Mouse (Mus musculus) spleen, postnatal 10 days (tissue): Measurements from ENCODE around the gene Gm10318.

ENCODE experiments used
- DNase-seq, 2 experiments: peaks; one replicate each; pipeline ENCODE4 v3.0.0; 2021 to 2022; ENCODE audit warnings: low spot score in 2 of 2

Gene Gm10318

DNA sequence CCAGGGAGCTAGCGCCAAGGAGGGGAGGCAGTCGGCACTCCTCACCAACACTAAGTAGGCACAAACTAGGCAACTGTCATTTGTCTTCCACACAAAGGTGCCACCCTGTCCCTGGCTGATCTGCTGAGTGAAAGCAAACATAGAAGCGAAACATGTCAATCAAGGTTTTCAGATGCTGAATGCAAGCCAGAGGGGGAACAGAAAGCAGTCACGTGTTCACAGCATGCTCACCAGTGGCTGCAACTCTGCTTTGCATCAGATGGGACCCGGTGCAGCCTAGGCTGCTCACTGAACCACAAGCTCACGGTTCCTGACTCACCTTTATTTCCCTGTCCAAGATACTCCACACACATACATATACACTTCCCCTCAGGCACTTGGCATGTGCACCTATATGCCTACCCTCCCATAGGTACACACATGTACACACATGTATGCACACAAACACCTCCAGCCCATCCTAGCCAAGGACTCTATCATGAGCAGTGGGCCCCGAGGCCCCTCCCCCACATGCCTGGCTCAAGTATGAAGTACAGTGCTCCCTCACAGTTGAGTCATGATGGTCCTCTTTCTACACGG, 38.4 kb downstream of the Gm10318 start:
- DNase-seq = no peak

DNA sequence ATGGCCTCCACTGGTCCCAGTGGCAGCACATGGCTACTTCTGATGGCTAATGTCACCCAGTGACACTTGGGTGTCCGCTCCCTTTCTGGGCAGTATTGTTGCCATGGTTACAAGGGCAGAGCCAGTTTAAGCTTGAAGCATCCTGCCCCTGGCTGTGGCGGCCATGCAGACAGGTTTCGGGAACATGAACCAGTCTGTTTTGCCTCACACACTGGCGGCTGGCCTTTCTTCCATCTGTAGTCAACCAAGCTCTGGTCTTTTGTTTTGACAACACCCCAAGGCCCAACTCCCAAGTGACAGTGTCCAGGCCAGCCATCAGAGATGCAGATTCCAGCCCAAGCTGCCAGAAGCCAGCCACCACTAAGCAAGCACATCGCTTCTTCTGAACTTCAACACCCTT, 42.9 kb downstream of the Gm10318 start:
- no peak for DNase-seq

GRCm38 (mm10) chr10:77900126-77900525, 47.5 kb downstream of the Gm10318 start:
- DNase-seq = no peak

DNA sequence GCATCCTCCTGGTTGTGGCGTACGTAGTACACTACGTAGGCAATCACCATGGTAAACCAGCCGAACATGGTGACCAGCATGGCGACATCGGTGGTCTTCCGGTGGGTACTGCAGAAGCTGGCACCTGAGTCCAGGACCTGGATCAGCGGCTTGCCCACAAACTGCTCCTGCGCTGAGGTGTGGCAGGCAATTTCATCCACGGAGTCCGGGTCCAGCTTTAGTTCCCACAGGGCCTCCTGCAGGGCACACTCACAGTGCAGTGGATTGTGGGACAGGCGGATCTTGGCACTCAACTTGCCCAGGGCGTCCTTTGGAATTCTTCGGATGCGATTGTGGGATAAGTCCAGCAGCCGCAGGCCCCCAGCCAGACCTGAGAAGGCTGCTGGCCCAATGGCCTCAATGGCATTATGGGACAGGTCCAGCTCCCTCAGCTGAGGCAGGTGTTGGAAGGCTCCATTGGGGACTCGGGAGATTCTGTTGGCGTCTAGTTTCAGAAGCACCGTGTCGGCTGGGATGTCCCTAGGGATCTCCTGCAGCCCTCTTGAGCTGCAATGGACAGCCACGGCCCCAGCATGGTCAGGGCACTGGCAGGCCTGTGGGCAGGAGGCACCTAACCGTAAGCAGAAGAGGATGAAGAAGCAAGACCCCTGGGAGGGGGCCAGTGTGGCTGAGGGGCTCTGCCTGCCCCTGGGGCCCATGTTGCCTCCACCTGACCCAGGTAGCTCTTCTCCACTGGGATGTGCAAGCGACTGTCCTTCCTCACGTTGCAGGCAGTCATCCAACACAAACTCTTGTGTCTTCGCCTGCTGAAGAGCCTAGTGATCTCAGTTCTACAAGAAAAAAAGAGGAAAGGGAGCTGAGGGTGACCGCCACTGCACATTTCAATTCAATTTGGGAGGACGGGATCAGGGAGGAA, 48.5 kb downstream of the Gm10318 start:
- no peak for DNase-seq

GRCm38 (mm10) chr10:77901871-77902210, 49.2 kb downstream of the Gm10318 start:
- DNase-seq = no peak

DNA sequence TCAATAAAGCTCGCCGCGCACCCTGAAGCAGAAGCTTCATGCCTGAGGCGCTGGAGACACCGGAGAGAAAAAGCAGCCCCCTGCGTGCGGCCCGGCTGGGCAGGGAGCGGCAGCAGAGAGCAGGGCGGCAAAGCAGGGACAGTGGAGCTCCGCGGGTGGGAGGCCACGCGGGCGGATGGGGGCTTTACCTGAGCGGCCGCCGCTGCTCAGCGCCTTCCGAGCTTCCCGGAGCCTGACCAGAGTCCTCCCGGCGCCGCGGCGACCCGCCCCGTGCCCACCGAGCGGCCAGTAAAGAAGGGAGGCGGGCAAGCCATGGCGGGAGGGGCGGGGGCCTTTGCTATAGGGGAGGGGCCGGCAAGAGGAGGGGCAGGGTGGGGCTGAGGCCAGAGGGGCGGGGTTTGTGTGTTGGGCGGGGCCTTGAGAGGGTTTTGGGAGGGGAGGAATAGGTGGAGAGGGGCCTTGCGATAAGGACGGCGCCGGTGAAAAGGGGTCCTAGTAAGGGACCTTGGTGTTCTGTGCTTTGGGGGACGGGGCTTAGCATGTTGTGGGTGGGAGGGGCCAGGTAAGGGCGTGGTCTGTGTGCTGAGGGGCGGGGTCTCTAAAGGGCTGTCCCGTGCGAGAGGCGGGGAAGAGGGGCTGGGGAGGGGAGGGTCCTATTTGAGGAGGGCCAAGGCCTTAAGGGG, 49.7 kb downstream of the Gm10318 start, which contains the start of gene Lrrc3:
Lrrc3 (minus strand) TSS at position 326 of the 683 bp plus-strand sequence.
- peak in 1 of 2 experiments; percentile 49 for DNase-seq

DNA sequence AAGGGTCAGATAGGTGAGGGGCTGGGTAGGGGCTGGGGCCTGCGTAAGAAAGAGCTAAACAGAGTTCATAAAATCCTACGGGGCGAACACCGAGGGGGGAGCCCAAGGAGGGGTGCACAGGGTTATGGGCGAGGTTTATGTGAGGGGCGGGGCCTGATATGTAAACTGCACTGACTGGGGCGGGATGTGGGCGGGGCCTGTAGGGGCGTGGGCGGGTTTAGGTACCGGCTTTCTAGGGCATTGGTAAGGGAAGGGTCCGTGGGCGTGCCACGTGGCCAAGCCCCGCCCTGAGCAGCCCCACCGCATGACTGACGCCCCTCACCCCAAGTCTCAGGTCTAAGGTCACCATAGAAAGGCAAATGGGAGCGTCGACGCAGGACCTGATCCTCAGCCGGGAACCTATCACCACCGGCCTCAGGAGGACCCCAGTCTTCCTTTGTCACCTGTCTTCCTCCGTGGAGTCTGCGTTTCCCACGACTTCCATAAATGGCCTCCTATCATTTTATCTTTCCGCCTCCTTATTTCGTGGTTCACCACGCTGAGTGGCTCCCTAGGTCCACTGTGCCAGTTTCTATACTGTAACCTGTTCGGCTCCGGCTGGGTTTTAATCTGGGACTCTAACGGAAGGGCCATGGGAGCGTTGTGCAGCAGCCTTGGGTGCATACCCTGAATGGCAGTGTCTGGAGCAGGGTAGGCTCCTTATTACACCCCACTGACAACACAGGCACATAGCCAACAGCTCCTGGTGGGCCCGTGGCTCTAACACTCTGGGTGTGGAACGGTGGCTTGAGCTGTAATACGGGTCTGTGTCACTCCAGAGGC, 50.4 kb downstream of the Gm10318 start:
- peak in 1 of 2 experiments; percentile 48 for DNase-seq
